Mouse (Mus musculus): ENCODE measurements around the gene Hnrnpul1.

Gene Hnrnpul1

DNA sequence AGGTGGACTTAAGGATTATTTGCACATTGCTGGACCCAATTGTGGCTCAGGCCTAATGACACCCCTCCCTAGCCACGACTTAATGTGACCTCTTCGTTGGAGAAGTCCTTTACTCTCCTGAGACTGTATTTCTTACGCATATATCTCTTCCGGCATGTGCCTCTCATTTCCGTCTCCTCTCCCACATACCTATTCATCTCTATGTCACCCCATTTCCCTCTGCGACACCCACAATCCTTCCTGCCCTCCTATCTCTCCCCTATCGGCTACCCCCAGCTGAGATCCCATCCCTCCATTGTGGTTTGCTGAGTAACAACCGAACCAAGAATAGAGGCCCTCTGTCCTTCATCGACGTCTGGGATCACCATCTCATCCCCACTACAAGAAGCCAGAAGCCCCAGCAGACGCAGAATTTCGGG is 64.9 kb downstream of the Hnrnpul1 start:
- DNase-seq (ENCODE audit: low spot score in 2 of 2): no peak

- no peak for DNase-seq (ENCODE audit: low spot score in 2 of 2)
Measured at GRCm38 (mm10) chr7:25688810-25689586, 65.6 kb downstream of the Hnrnpul1 start.

DNA sequence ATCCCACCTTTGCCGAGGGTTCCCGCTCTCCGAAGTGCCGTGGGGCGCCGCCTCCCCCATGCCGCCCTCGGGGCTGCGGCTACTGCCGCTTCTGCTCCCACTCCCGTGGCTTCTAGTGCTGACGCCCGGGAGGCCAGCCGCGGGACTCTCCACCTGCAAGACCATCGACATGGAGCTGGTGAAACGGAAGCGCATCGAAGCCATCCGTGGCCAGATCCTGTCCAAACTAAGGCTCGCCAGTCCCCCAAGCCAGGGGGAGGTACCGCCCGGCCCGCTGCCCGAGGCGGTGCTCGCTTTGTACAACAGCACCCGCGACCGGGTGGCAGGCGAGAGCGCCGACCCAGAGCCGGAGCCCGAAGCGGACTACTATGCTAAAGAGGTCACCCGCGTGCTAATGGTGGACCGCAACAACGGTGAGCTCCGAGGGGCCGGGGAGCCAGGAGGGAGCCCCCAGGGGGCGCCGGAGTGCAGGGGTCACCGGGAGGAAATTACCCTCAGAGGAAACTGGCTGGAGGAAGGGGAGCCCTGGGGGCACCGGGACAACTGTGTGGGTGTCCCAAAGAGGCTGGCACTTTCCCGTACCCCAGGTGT is 66.7 kb downstream of the Hnrnpul1 start:
- no peak for DNase-seq (ENCODE audit: low spot score in 2 of 2)

DNA sequence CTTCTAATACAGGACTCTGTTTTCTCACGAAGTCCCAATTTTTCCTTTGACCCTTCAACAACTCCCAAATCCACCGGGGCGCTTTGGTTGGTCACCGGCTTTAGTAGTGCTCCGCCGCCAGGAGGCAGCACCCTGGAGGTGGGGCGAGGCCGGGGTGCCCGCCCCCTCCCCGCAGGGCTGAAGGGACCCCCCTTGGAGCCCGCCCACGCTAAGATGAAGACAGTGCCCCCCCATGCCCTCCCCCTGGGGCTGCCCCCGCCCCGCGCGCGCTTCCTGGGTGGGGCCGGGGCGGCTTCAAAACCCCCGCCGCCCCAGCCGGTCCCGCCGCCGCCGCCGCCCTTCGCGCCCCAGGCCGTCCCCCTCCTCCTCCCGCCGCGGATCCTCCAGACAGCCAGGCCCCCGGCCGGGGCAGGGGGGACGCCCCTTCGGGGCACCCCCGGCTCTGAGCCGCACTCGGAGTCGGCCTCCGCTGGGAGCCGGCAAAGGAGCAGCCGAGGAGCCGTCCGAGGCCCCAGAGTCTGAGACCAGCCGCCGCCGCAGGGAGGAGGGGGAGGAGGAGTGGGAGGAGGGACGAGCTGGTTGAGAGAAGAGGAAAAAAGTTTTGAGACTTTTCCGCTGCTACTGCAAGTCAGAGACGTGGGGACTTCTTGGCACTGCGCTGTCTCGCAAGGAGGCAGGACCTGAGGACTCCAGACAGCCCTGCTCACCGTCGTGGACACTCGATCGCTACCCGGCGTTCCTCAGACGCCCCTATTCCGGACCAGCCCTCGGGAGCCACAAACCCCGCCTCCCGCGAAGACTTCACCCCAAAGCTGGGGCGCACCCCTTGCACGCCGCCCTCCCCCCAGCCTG is 67.7 kb downstream of the Hnrnpul1 start, which contains the start of gene Tgfb1:
Gene Tgfb1 (plus strand): TSS at position 323 of the 852 bp plus-strand sequence.
- DNase-seq (ENCODE audit: low spot score in 2 of 2): no peak

DNA sequence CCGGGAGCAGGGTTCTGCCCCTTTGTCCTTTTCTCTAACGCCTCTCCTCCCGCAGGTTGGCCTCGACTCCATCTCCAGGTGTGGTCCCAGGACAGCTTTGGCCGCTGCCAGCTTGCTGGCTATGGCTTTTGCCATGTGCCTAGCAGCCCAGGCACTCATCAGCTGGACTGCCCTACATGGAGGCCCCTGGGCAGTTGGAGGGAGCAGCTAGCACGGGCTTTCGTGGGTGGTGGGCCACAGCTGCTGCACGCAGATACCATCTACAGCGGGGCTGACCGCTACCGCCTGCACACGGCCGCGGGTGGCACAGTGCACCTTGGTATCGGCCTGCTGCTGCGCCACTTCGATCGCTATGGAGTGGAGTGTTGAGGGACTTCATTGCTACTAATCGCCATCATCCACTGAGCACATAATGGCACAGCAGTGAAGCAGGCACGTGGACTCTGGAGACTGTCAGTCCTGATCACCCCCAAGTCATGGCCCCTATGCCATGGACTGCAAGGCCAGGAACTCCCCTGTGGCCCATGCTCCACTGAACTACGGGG is 68.6 kb downstream of the Hnrnpul1 start:
- DNase-seq (ENCODE audit: low spot score in 2 of 2): no peak

GRCm38 (mm10) chr7:25684659-25685058 is 69.9 kb downstream of the Hnrnpul1 start:
- DNase-seq (ENCODE audit: low spot score in 2 of 2): no peak

- DNase-seq (ENCODE audit: low spot score in 2 of 2): no peak
Measured at GRCm38 (mm10) chr7:25683474-25684180, 70.9 kb downstream of the Hnrnpul1 start.

- DNase-seq (ENCODE audit: low spot score in 2 of 2): no peak
Measured at GRCm38 (mm10) chr7:25681341-25682231, 73.0 kb downstream of the Hnrnpul1 start.

GRCm38 (mm10) chr7:25680514-25681258 is 73.9 kb downstream of the Hnrnpul1 start, which contains the start of gene B9d2:
Gene B9d2 (plus strand): TSS chr7:25680780.
- DNase-seq (ENCODE audit: low spot score in 2 of 2): peak; percentile 87 to 96

DNA sequence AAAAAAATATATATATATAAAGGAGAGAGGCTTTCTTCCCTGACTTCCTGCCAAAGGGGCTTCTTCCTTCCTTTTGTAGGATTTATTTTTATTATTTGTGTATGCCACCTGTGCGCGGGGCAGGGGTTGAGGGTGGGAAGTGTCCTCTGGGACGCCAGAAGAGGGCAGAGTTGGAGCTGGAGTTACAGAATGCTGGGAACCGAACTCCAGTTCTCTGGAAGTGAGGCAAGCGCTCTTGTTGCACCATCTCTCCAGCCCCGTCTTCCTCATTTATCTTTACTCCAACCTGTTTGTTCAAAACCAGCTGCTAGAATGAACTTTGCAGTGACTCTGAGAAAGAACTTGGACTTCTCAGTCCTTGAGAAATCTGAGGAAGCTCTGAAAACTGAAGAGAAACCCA is 74.6 kb downstream of the Hnrnpul1 start:
- DNase-seq (ENCODE audit: low spot score in 2 of 2): no peak

DNA sequence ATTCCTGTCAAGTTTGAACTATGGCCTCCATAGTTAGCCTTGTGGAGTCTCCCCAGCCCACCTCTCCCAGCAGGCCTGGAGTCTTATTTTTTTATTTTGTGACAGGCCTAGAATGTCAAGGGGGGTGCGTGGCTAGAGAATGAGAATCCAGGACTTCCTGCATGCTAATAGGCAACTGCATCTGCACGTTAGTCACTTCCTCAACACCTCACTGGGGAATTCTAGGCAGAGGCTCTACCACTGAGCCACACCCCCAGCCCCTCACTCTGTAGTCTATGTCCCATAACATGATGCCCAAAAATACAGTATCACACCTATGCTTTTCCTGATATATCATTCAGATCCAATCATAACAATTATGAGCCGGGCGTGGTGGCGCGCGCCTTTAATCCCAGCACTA is 77.5 kb downstream of the Hnrnpul1 start:
- DNase-seq (ENCODE audit: low spot score in 2 of 2): no peak

DNA sequence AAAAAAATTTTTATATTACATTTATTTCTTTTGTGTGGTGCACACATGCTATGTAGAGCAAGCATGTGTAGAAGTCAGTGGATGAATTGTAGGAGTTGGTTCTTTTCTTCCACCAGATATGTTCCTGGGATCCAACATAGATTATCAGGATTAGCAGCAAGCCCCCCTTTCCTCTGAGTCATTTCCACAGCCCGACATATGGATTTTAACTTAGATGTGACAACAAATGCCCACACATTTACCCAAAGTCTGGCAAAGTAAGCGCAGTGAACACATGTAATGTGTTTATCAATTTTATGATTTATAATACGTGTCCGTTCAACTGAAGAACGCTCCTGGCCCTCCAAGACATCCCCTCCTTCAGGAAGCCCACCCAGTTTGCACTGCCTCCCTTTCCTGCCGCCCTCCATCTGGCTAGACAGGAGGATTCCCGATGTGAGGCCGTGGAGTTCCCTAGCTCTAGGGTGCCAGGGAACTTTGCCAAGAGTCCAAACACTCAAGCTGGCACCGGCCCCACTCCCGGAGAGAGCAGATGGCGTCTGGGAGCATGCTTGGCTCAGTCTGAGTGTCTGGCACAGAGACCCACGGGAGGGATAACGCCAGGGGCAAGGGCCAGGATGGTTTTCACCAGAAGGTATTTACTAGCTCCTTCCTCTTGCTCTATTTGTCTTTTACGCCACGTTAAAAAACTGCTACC is 78.3 kb downstream of the Hnrnpul1 start:
- peak in 1 of 2 experiments; percentile 93 for DNase-seq (ENCODE audit: low spot score in 2 of 2)

- no peak for DNase-seq (ENCODE audit: low spot score in 2 of 2)
Measured at GRCm38 (mm10) chr7:25675405-25675804, 79.2 kb downstream of the Hnrnpul1 start.

DNA sequence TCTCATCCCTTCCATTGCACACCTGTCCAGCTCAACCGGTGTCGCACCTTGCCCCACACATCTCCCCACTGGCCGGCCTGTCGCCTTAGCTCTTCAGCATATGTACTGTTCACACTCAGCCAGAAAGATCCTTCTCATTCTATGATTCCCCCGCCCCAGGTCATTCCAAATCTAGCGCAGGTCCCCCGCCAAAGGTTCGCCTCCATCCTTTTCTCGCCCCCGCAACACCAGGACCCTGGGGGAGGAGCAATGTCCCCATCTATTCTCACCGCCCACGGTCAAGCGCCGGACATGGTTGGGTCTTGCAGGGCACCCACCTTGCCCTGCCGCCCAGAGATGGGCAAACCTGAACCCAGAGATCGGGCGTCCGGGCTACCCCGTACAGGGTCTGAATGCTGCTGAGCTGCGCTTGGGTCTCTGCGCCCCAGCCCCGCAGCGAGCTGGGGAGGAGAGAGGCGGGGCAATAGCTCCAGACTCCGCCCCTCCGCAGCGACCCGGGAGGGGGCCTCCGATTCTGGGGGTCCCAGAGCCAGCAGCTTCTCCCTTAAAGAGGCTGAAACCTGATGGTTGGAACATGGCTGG is 79.7 kb downstream of the Hnrnpul1 start, which contains the start of gene Tmem91:
Gene Tmem91 (minus strand): TSS at position 448 of the 582 bp plus-strand sequence.
- DNase-seq (ENCODE audit: low spot score in 2 of 2): no peak

- DNase-seq (ENCODE audit: low spot score in 2 of 2): no peak
Measured at GRCm38 (mm10) chr7:25674297-25674696, 80.3 kb downstream of the Hnrnpul1 start.

GRCm38 (mm10) chr7:25672442-25672841 is 82.1 kb downstream of the Hnrnpul1 start:
- DNase-seq (ENCODE audit: low spot score in 2 of 2): no peak

- no peak for DNase-seq (ENCODE audit: low spot score in 2 of 2)
Measured at GRCm38 (mm10) chr7:25671686-25672085, 82.9 kb downstream of the Hnrnpul1 start.

Measured in left cerebral cortex, adult 9 months (tissue).